Mouse (Mus musculus): ENCODE data around the gene Prr18. TPM values are rescaled to one million over a fixed set of nuclear protein-coding genes. Genes with fewer than 3 reads are reported as not detected.

The Prr18 gene
- polyA plus RNA-seq, 1 experiment from 2014 or later: not detected

DNA sequence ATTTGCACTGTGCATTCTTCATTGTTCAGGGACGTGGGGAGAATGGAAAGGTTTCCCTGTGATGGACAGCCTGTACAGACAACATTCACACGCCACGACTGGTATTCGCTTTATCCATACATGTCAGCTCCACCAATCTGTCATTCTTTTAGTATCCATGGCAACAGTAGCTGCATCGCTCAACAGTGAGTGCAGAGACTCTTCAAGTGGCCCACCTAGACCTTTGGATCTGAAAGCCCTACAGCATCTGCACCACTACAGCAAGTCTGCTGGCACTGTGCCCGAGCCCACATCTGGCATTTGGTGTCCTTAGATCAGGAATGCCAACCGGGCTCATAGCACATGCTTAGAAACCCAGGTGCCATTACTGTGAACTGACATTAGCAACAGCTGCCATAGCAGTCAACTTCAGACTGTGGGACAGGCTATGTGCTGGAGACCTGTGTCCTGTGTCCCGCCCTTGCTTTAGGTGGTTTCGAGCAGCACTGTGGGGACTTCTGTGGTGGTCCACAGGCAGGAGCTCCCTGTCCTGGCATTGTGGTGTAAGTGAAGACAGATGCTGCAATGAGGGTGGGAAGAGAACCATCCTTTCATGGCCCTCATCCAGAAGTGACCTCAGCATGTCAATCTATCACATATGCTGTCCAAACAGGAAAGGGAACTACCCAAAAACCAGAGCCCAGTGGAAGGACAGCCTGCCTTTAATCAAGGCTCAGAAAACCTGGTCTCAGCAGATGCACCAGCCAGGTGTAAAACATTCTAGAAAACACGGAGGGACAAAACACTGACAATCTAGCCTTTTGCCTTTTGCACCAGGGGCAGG, 24.2 kb downstream of the Prr18 start:
- H3K36me3 ChIP-seq (ENCODE audit: control insufficient read depth, insufficient read depth, low read length): no peaks in the 10 kb centered on the region
- H3K9ac ChIP-seq (ENCODE audit: low read length): no peak overlapping the region
- 81% methylated on average over 10 of the region's 10 CpGs for WGBS
- ATAC-seq (ENCODE audit: insufficient number of reproducible peaks, insufficient read depth, low FRiP score, low read depth): no peak
- H3K4me3 ChIP-seq (ENCODE audit: control insufficient read depth in 1 of 2, insufficient read depth in 1 of 2, low read depth in 1 of 2, low read length in 2 of 2): no peak overlapping the region
- no peak overlapping the region for H3K4me2 ChIP-seq (ENCODE audit: low read length)
- H3K9me3 ChIP-seq (ENCODE audit: control insufficient read depth, low read length): no peaks in the 10 kb centered on the region
- H3K27ac ChIP-seq (replicated peaks in 1 of 2; ENCODE audit: control insufficient read depth in 1 of 2, insufficient read depth in 1 of 2, low read depth in 2 of 2, low read length in 2 of 2): no peak overlapping the region
- H3K27me3 ChIP-seq (ENCODE audit: control insufficient read depth, insufficient read depth, low read length): peaks cover 15% of the 10 kb centered on the region
- H3K4me1 ChIP-seq (ENCODE audit: control insufficient read depth in 2 of 2, insufficient read depth in 2 of 2, low read length in 2 of 2): no peaks in the 10 kb centered on the region

DNA sequence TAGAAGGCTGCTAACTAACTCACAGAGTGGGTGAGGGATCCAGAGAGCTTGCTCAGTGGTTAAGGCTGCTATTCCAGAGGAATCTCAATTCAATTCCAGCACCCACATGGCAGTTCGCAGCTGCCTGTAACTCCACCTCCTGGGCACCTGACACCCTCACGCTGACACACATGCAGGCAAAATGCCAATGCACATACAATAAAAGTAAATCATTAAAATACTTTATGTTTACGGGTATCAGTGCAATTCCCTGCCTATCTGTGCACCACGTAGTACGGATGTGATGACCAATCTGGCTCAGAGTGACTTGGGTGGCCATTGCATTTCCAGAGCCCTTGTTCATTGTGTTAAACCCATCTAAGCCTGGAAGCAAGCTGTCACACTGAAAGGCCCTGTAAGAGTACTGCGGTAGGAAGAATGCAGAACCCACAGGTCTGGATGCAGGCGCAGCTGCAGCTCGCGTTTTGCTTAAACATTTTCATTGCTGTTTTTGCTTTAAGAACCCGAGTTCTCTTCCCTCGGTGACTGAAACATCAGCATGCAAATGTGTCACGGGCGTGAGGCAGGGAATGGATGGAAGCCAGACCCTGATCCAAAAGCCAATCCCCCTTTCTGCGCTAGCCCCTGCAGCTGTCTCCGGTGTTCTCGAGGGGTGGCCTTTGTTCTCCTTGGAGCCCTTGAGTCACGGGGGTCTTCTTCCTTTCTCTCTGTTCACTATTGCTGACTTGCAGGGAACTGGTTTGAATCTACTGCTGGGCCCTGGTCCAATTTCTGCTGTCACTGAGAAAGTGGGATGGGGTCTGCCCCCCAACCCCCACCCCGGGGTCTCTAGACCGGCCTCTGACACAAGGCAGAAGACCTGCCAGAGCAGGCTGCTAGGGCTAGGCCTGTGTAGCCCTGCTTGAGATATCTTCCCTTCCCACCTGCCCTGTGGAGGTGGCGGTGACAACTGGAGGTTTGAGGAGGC, 30.5 kb downstream of the Prr18 start:
- no peak for ATAC-seq (ENCODE audit: insufficient number of reproducible peaks, insufficient read depth, low FRiP score, low read depth)
- no peak overlapping the region for H3K27ac ChIP-seq (replicated peaks in 1 of 2; ENCODE audit: control insufficient read depth in 1 of 2, insufficient read depth in 1 of 2, low read depth in 2 of 2, low read length in 2 of 2)

GRCm38 (mm10) chr17:8368570-8368969, 31.3 kb downstream of the Prr18 start:
- Histone ChIP-seq H3K27ac (replicated peaks in 1 of 2; ENCODE audit: control insufficient read depth in 1 of 2, insufficient read depth in 1 of 2, low read depth in 2 of 2, low read length in 2 of 2) (no peak overlapping the region), H3K9me3 (ENCODE audit: control insufficient read depth, low read length) (no peaks in the 10 kb centered on the region), H3K4me2 (ENCODE audit: low read length) (no peak overlapping the region), H3K9ac (ENCODE audit: low read length) (no peak overlapping the region), H3K4me3 (ENCODE audit: control insufficient read depth in 1 of 2, insufficient read depth in 1 of 2, low read depth in 1 of 2, low read length in 2 of 2) (no peak overlapping the region), H3K27me3 (ENCODE audit: control insufficient read depth, insufficient read depth, low read length) (peaks cover 8% of the 10 kb centered on the region), H3K36me3 (ENCODE audit: control insufficient read depth, insufficient read depth, low read length) (no peaks in the 10 kb centered on the region), H3K4me1 (ENCODE audit: control insufficient read depth in 2 of 2, insufficient read depth in 2 of 2, low read length in 2 of 2) (peaks cover 3 to 12% of the 10 kb centered on the region in 2 experiments; a peak in 3 of 4 replicates)
- 14% methylated on average over 8 of the region's 8 CpGs for WGBS
- ATAC-seq (ENCODE audit: insufficient number of reproducible peaks, insufficient read depth, low FRiP score, low read depth): no peak

More for the DNA sequence above, 30.5 kb downstream of the Prr18 start:
- Histone ChIP-seq H3K4me3 (ENCODE audit: control insufficient read depth in 1 of 2, insufficient read depth in 1 of 2, low read depth in 1 of 2, low read length in 2 of 2) (no peak overlapping the region), H3K9me3 (ENCODE audit: control insufficient read depth, low read length) (no peaks in the 10 kb centered on the region), H3K27me3 (ENCODE audit: control insufficient read depth, insufficient read depth, low read length) (peaks cover 15% of the 10 kb centered on the region), H3K4me1 (ENCODE audit: control insufficient read depth in 2 of 2, insufficient read depth in 2 of 2, low read length in 2 of 2) (peaks cover 3 to 12% of the 10 kb centered on the region in 2 experiments; a peak in 3 of 4 replicates), H3K36me3 (ENCODE audit: control insufficient read depth, insufficient read depth, low read length) (no peaks in the 10 kb centered on the region), H3K9ac (ENCODE audit: low read length) (0 out of 2 replicates have a peak overlapping the region, but pooled peaks have one; percentile 42), H3K4me2 (ENCODE audit: low read length) (peak overlapping the region; percentile 32)
- WGBS: 24% methylated on average over 20 of the region's 20 CpGs

GRCm38 (mm10) chr17:8369171-8369570, 31.9 kb downstream of the Prr18 start:
- Histone ChIP-seq H3K9ac (ENCODE audit: low read length) (no peak overlapping the region), H3K4me3 (ENCODE audit: control insufficient read depth in 1 of 2, insufficient read depth in 1 of 2, low read depth in 1 of 2, low read length in 2 of 2) (no peak overlapping the region), H3K36me3 (ENCODE audit: control insufficient read depth, insufficient read depth, low read length) (no peaks in the 10 kb centered on the region), H3K9me3 (ENCODE audit: control insufficient read depth, low read length) (no peaks in the 10 kb centered on the region), H3K27ac (replicated peaks in 1 of 2; ENCODE audit: control insufficient read depth in 1 of 2, insufficient read depth in 1 of 2, low read depth in 2 of 2, low read length in 2 of 2) (no peak overlapping the region), H3K27me3 (ENCODE audit: control insufficient read depth, insufficient read depth, low read length) (peaks cover 6% of the 10 kb centered on the region), H3K4me1 (ENCODE audit: control insufficient read depth in 2 of 2, insufficient read depth in 2 of 2, low read length in 2 of 2) (peaks cover 3 to 12% of the 10 kb centered on the region in 2 experiments; a peak in 3 of 4 replicates), H3K4me2 (ENCODE audit: low read length) (no peak overlapping the region)
- no peak for ATAC-seq (ENCODE audit: insufficient number of reproducible peaks, insufficient read depth, low FRiP score, low read depth)
- WGBS: 60% methylated on average over 2 of the region's 2 CpGs

DNA sequence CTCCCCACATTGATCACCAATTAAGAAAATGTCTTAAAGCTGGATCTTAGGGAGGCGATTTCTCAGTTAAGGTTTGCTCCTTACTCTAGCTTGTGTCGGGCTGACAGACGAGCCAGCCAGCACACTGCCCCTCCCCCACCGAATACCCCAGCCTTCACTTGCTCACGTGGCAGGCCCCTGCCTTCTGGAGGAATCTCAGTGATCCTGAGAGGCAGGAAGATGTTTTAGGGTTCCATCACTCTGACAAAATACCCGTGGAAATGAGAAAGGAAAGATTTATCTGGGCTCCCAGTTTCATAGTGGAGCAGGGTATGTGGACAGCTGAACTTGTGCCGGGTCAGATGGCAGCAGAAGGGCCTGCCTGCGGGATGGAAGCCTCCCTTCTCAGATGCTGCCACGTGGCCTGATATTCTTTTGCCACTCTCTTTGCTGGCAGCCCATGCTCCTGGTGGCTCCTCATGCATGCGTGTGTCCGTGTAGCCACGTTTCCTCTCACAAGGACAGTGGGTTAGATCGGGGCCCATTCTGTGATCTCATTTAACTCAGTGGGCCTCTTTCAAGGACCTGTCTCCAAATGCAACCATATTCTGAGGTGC, 33.5 kb downstream of the Prr18 start:
- no peaks in the 10 kb centered on the region for H3K9me3 ChIP-seq (ENCODE audit: control insufficient read depth, low read length)
- peaks cover 6% of the 10 kb centered on the region for H3K27me3 ChIP-seq (ENCODE audit: control insufficient read depth, insufficient read depth, low read length)
- ATAC-seq (ENCODE audit: insufficient number of reproducible peaks, insufficient read depth, low FRiP score, low read depth): no peak
- no peak overlapping the region for H3K27ac ChIP-seq (replicated peaks in 1 of 2; ENCODE audit: control insufficient read depth in 1 of 2, insufficient read depth in 1 of 2, low read depth in 2 of 2, low read length in 2 of 2)
- 35% methylated on average over 13 of the region's 13 CpGs for WGBS
- no peak overlapping the region for H3K4me3 ChIP-seq (ENCODE audit: control insufficient read depth in 1 of 2, insufficient read depth in 1 of 2, low read depth in 1 of 2, low read length in 2 of 2)
- no peaks in the 10 kb centered on the region for H3K36me3 ChIP-seq (ENCODE audit: control insufficient read depth, insufficient read depth, low read length)
- H3K4me2 ChIP-seq (ENCODE audit: low read length): no peak overlapping the region
- no peak overlapping the region for H3K9ac ChIP-seq (ENCODE audit: low read length)
- H3K4me1 ChIP-seq (ENCODE audit: control insufficient read depth in 2 of 2, insufficient read depth in 2 of 2, low read length in 2 of 2): peaks cover 3 to 12% of the 10 kb centered on the region in 2 experiments; a peak in 3 of 4 replicates

DNA sequence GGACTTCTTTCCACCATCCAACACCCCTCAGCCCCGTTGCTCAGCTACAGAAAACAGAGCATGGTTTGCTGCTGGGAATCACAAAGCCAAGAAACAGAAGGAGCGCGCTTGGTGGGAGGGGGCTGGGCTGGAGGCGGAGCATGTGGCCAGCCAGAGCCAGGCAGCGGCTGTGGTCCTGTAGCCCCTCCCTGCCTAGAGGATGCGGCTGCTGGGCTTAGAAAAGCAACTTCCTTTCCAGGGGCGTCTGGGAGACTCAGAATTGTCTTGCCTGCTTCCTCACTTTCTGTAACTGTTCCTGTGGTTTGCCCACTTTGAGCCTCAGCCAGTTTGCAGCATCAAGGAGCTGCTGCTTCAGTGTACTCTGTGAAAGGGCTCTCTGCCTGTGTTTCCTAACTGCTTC, 34.6 kb downstream of the Prr18 start:
- peak; percentile 71 for ATAC-seq (ENCODE audit: insufficient number of reproducible peaks, insufficient read depth, low FRiP score, low read depth)
- Histone ChIP-seq H3K9ac (ENCODE audit: low read length) (peak overlapping the region; percentile 60), H3K4me2 (ENCODE audit: low read length) (peak overlapping the region; percentile 76), H3K36me3 (ENCODE audit: control insufficient read depth, insufficient read depth, low read length) (no peaks in the 10 kb centered on the region), H3K9me3 (ENCODE audit: control insufficient read depth, low read length) (no peaks in the 10 kb centered on the region), H3K4me3 (ENCODE audit: control insufficient read depth in 1 of 2, insufficient read depth in 1 of 2, low read depth in 1 of 2, low read length in 2 of 2) (peak overlapping the region; percentile 26 to 34), H3K27ac (replicated peaks in 1 of 2; ENCODE audit: control insufficient read depth in 1 of 2, insufficient read depth in 1 of 2, low read depth in 2 of 2, low read length in 2 of 2) (peak overlapping the region; percentile 70 to 72), H3K27me3 (ENCODE audit: control insufficient read depth, insufficient read depth, low read length) (peaks cover 6% of the 10 kb centered on the region), H3K4me1 (ENCODE audit: control insufficient read depth in 2 of 2, insufficient read depth in 2 of 2, low read length in 2 of 2) (peaks cover 3 to 12% of the 10 kb centered on the region in 2 experiments; a peak in 3 of 4 replicates)
- under 1% methylated on average over 7 of the region's 7 CpGs for WGBS

Measured in heart, embryonic 14.5 days (tissue).